ENCODE assay signal across 9 mouse cellular contexts in genomic region chr17:56883612-56884011, GRCm38 (mm10). TPM values are rescaled to one million over a fixed set of nuclear protein-coding genes. Genes with fewer than 3 reads are reported as not detected.
DNase-seq lines count a peak whose midpoint lies in the region; ATAC-seq and TF ChIP-seq lines count a peak whose summit lies in the region.
"Had no signal": no experiment of that assay in that cellular context is flagged by ENCODE, and none has a peak within 500 bp of the region (broad histone marks: within the 10 kb centered on the region; RNA-seq: fewer than 3 reads in every experiment).

No protein-coding gene starts in this region.

- DNase-seq in limb, embryonic 10.5 days (ENCODE audit: low spot score), result no peak
- DNase-seq in layer of hippocampus, postnatal 25 days (ENCODE audit: extremely low spot score in 1 of 2, low spot score in 1 of 2), result no peak
- DNase-seq in thymus, postnatal 25 days, result no peak
- DNase-seq in cerebellum, adult 2 months, result no peak

- H3K4me3 ChIP-seq in limb, embryonic 12.5 days (replicated peaks), result no peak overlapping the region
- H3K4me3 ChIP-seq in limb, embryonic 10.5 days, result no peak overlapping the region
- peak overlapping the region; percentile 26 for H3K4me3 ChIP-seq in brown adipose tissue, adult 24 weeks (ENCODE audit: insufficient read depth, low read depth, low read length)
- peak overlapping the region; percentile 26 for H3K4me3 ChIP-seq in intestine, embryonic 16.5 days (ENCODE audit: low read length)
- no peak overlapping the region for H3K4me3 ChIP-seq in neural tube, embryonic 15.5 days (replicated peaks)
- no peak overlapping the region for H3K4me3 ChIP-seq in cerebellum, adult 2 months (replicated peaks; ENCODE audit: insufficient read depth, low read depth, low read length)

- WGBS in limb, embryonic 12.5 days, result 43% methylated on average over 17 of the region's 17 CpGs
- 50% methylated on average over 17 of the region's 17 CpGs for WGBS in limb, embryonic 10.5 days
- 25% methylated on average over 17 of the region's 17 CpGs for WGBS in intestine, embryonic 16.5 days
- WGBS in neural tube, embryonic 15.5 days, result 52% methylated on average over 17 of the region's 17 CpGs
- WGBS in cerebellum, adult 2 months, result 40% methylated on average over 17 of the region's 17 CpGs

- H3K9ac ChIP-seq in limb, embryonic 12.5 days (replicated peaks), result no peak overlapping the region
- H3K9ac ChIP-seq in intestine, embryonic 16.5 days (ENCODE audit: low read depth, low read length), result no peak overlapping the region
- H3K9ac ChIP-seq in neural tube, embryonic 15.5 days (replicated peaks), result no peak overlapping the region

- no peak overlapping the region for H3K27ac ChIP-seq in limb, embryonic 12.5 days
- H3K27ac ChIP-seq in limb, embryonic 10.5 days, result no peak overlapping the region
- H3K27ac ChIP-seq in brown adipose tissue, adult 24 weeks (replicated peaks; ENCODE audit: low read depth, low read length), result no peak overlapping the region
- no peak overlapping the region for H3K27ac ChIP-seq in intestine, embryonic 16.5 days (ENCODE audit: low read length)
- no peak overlapping the region for H3K27ac ChIP-seq in neural tube, embryonic 15.5 days (replicated peaks)
- H3K27ac ChIP-seq in cerebellum, adult 2 months (ENCODE audit: insufficient read depth, low read length), result no peak overlapping the region

- peaks cover 17% of the 10 kb centered on the region for H3K9me3 ChIP-seq in limb, embryonic 12.5 days
- no peaks in the 10 kb centered on the region for H3K9me3 ChIP-seq in limb, embryonic 10.5 days (replicated peaks)
- H3K9me3 ChIP-seq in intestine, embryonic 16.5 days (ENCODE audit: control insufficient read depth, low read length), result peaks cover 3% of the 10 kb centered on the region; the same call in 1 of the 2 replicates
- no peaks in the 10 kb centered on the region for H3K9me3 ChIP-seq in neural tube, embryonic 15.5 days (replicated peaks)

- no peak for TF ChIP-seq POLR2A in cerebellum, adult 2 months (IDR thresholded peaks at IDR 0.05; ENCODE audit: borderline replicate concordance, insufficient read depth, low read length)

- ATAC-seq in limb, embryonic 12.5 days (ENCODE audit: insufficient number of reproducible peaks, insufficient read depth, low FRiP score, low TSS enrichment, low read depth), result no peak
- peak; percentile 69 for ATAC-seq in intestine, embryonic 16.5 days
- ATAC-seq in neural tube, embryonic 15.5 days (ENCODE audit: low FRiP score), result no peak

- peaks cover 7% of the 10 kb centered on the region for H3K36me3 ChIP-seq in limb, embryonic 12.5 days
- peaks cover 12% of the 10 kb centered on the region for H3K36me3 ChIP-seq in limb, embryonic 10.5 days
- H3K36me3 ChIP-seq in intestine, embryonic 16.5 days (ENCODE audit: control insufficient read depth, insufficient read depth, low read length), result no peaks in the 10 kb centered on the region
- H3K36me3 ChIP-seq in neural tube, embryonic 15.5 days, result no peaks in the 10 kb centered on the region

- H3K4me1 ChIP-seq in limb, embryonic 12.5 days (replicated peaks), result no peaks in the 10 kb centered on the region
- no peaks in the 10 kb centered on the region for H3K4me1 ChIP-seq in limb, embryonic 10.5 days
- no peaks in the 10 kb centered on the region; the same call in 1 of the 2 replicates for H3K4me1 ChIP-seq in brown adipose tissue, adult 24 weeks (ENCODE audit: control insufficient read depth, insufficient read depth, insufficient read length, low read length)
- H3K4me1 ChIP-seq in intestine, embryonic 16.5 days (ENCODE audit: control insufficient read depth, insufficient read depth, low read length), result no peaks in the 10 kb centered on the region; the same call in 1 of the 2 replicates
- H3K4me1 ChIP-seq in neural tube, embryonic 15.5 days, result no peaks in the 10 kb centered on the region
- no peaks in the 10 kb centered on the region for H3K4me1 ChIP-seq in cerebellum, adult 2 months (ENCODE audit: control insufficient read depth, insufficient read depth, low read length)

- H3K4me2 ChIP-seq in limb, embryonic 12.5 days, result peak overlapping the region; percentile 27; the same call in 1 of the 2 replicates
- peak overlapping the region; percentile 42 for H3K4me2 ChIP-seq in intestine, embryonic 16.5 days (ENCODE audit: low read depth, low read length)
- peak overlapping the region; percentile 30 for H3K4me2 ChIP-seq in neural tube, embryonic 15.5 days

- TF ChIP-seq CTCF in cerebellum, adult 2 months (IDR thresholded peaks at IDR 0.05; ENCODE audit: borderline replicate concordance, insufficient read depth, low read depth, low read length), result no peak

- 0 out of 2 replicates have a peak, but pooled peaks cover 4% of the 10 kb centered on the region for H3K27me3 ChIP-seq in limb, embryonic 12.5 days
- no peaks in the 10 kb centered on the region for H3K27me3 ChIP-seq in limb, embryonic 10.5 days (ENCODE audit: low read depth, poor library complexity, severe bottlenecking)
- no peaks in the 10 kb centered on the region for H3K27me3 ChIP-seq in intestine, embryonic 16.5 days (replicated peaks; ENCODE audit: control insufficient read depth, insufficient read depth, low read length)
- H3K27me3 ChIP-seq in neural tube, embryonic 15.5 days (replicated peaks), result no peaks in the 10 kb centered on the region
- H3K27me3 ChIP-seq in cerebellum, adult 2 months (ENCODE audit: control insufficient read depth, insufficient read depth, low read length), result no peaks in the 10 kb centered on the region

RNA-seq across cellular contexts. Expression of gene 1700061G19Rik, which starts 8.3 kb away (rescaled TPM):
- polyA plus RNA-seq in limb, embryonic 12.5 days (2016; fragmentation: Nextera tagmentation; extraction: Ambion mirVana), result 0.26 and 0.52 TPM in 2 replicates
- polyA plus RNA-seq in limb, embryonic 10.5 days (2016; fragmentation: Nextera tagmentation; extraction: Ambion mirVana), result 0.50 and 0.73 TPM in 2 replicates
- not detected in 2 replicates for polyA plus RNA-seq in brown adipose tissue, adult 24 weeks (2012; ENCODE audit: insufficient read depth, insufficient read length, missing spikeins)
- 0.12 and 0.17 TPM in 2 replicates for polyA plus RNA-seq in intestine, embryonic 16.5 days (2015; fragmentation: Nextera tagmentation; extraction: Ambion mirVana)
- polyA plus RNA-seq in neural tube, embryonic 15.5 days (2015; fragmentation: Nextera tagmentation; extraction: Ambion mirVana), result 0.41 and 0.49 TPM in 2 replicates
- under 1 TPM; 0.10 to 0.14 TPM for total RNA-seq in layer of hippocampus, postnatal 25 days (2021)
- 0.03 TPM in 1 of 2 replicates, not detected in the other for polyA plus RNA-seq in cerebellum, adult 2 months (2012; rRNA removed)

RNA-seq across cellular contexts. Expression of gene Acsbg2, which starts 9.4 kb away (rescaled TPM):
- polyA plus RNA-seq in limb, embryonic 12.5 days (2016; fragmentation: Nextera tagmentation; extraction: Ambion mirVana), result not detected in 2 replicates
- not detected in 2 replicates for polyA plus RNA-seq in limb, embryonic 10.5 days (2016; fragmentation: Nextera tagmentation; extraction: Ambion mirVana)
- polyA plus RNA-seq in brown adipose tissue, adult 24 weeks (2012; ENCODE audit: insufficient read depth, insufficient read length, missing spikeins), result not detected in 2 replicates
- polyA plus RNA-seq in intestine, embryonic 16.5 days (2015; fragmentation: Nextera tagmentation; extraction: Ambion mirVana), result not detected in 2 replicates
- not detected in 2 replicates for polyA plus RNA-seq in neural tube, embryonic 15.5 days (2015; fragmentation: Nextera tagmentation; extraction: Ambion mirVana)
- not detected for total RNA-seq in layer of hippocampus, postnatal 25 days (2021)
- polyA plus RNA-seq in cerebellum, adult 2 months (2012; rRNA removed), result 0.03 TPM in 2 replicates
- polyA plus RNA-seq: brain, embryonic 14.5 days had no signal

RNA-seq across cellular contexts. Expression of gene Mllt1, which starts 51.6 kb away (rescaled TPM):
- 93.0 and 97.1 TPM in 2 replicates for polyA plus RNA-seq in limb, embryonic 12.5 days (2016; fragmentation: Nextera tagmentation; extraction: Ambion mirVana)
- polyA plus RNA-seq in limb, embryonic 10.5 days (2016; fragmentation: Nextera tagmentation; extraction: Ambion mirVana), result 79.0 and 90.2 TPM in 2 replicates
- 9.9 and 14.9 TPM in 2 replicates for polyA plus RNA-seq in brown adipose tissue, adult 24 weeks (2012; ENCODE audit: insufficient read depth, insufficient read length, missing spikeins)
- 22.6 and 26.2 TPM in 2 replicates for polyA plus RNA-seq in intestine, embryonic 16.5 days (2015; fragmentation: Nextera tagmentation; extraction: Ambion mirVana)
- 69.0 and 74.9 TPM in 2 replicates for polyA plus RNA-seq in neural tube, embryonic 15.5 days (2015; fragmentation: Nextera tagmentation; extraction: Ambion mirVana)
- 10 to 100 TPM; 66.7 to 79.9 TPM for total RNA-seq in layer of hippocampus, postnatal 25 days (2021)
- 45.7 and 47.9 TPM in 2 replicates for polyA plus RNA-seq in cerebellum, adult 2 months (2012; rRNA removed)

RNA-seq across cellular contexts. Expression of gene Rfx2, which starts 52.8 kb away (rescaled TPM):
- 3.6 and 4.1 TPM in 2 replicates for polyA plus RNA-seq in limb, embryonic 12.5 days (2016; fragmentation: Nextera tagmentation; extraction: Ambion mirVana)
- polyA plus RNA-seq in limb, embryonic 10.5 days (2016; fragmentation: Nextera tagmentation; extraction: Ambion mirVana), result 3.2 and 4.5 TPM in 2 replicates
- polyA plus RNA-seq in brown adipose tissue, adult 24 weeks (2012; ENCODE audit: insufficient read depth, insufficient read length, missing spikeins), result 2.5 and 3.0 TPM in 2 replicates
- polyA plus RNA-seq in intestine, embryonic 16.5 days (2015; fragmentation: Nextera tagmentation; extraction: Ambion mirVana), result 2.5 and 3.4 TPM in 2 replicates
- 5.1 and 5.3 TPM in 2 replicates for polyA plus RNA-seq in neural tube, embryonic 15.5 days (2015; fragmentation: Nextera tagmentation; extraction: Ambion mirVana)
- 1 to 10 TPM; 3.8 to 4.4 TPM for total RNA-seq in layer of hippocampus, postnatal 25 days (2021)
- polyA plus RNA-seq in cerebellum, adult 2 months (2012; rRNA removed), result 3.1 and 3.6 TPM in 2 replicates

Comparison
In these comparisons a context has a peak if more than half of its experiments do, and no peak if none do; other contexts are left out.
1. H3K4me3 ChIP-seq: peak in brown adipose tissue, adult 24 weeks (single experiment) and intestine, embryonic 16.5 days (single experiment); none in limb, embryonic 12.5 days (single experiment), limb, embryonic 10.5 days (single experiment), neural tube, embryonic 15.5 days (single experiment) and cerebellum, adult 2 months (single experiment).
2. Peak in every context shown above with its lines, with median percentiles within 50 percentile points of each other: H3K4me2 ChIP-seq.